ENCODE assay signal across 21 mouse cellular contexts in genomic region chr7:122410873-122411272, GRCm38 (mm10).
DNase-seq lines count a peak whose midpoint lies in the region; ATAC-seq and TF ChIP-seq lines count a peak whose summit lies in the region.
"Had no signal": no experiment of that assay in that cellular context is flagged by ENCODE, and none has a peak within 500 bp of the region (broad histone marks: within the 10 kb centered on the region; RNA-seq: fewer than 3 reads in every experiment).

No protein-coding gene starts in this region.

- H3ac ChIP-seq in C2C12 (ENCODE audit: control insufficient read depth, insufficient read length, low read depth), result no peak overlapping the region
- H3ac ChIP-seq in myocyte (ENCODE audit: control insufficient read depth, insufficient read length), result no peak overlapping the region

- H3K4me2 ChIP-seq in forebrain, embryonic 11.5 days (ENCODE audit: low read depth, low read length, severe bottlenecking), result no peak overlapping the region
- H3K4me2 ChIP-seq in forebrain, embryonic 12.5 days, result no peak overlapping the region
- H3K4me2 ChIP-seq in myocyte (ENCODE audit: low read depth), result peak overlapping the region; percentile 71

- no peaks in the 10 kb centered on the region for H3K9me3 ChIP-seq in forebrain, embryonic 11.5 days (ENCODE audit: control insufficient read depth, low read length)
- no peaks in the 10 kb centered on the region for H3K9me3 ChIP-seq in forebrain, embryonic 12.5 days
- peaks cover 6% of the 10 kb centered on the region for H3K9me3 ChIP-seq in megakaryocyte, embryonic 14.5 days

- H3K79me2 ChIP-seq in C2C12 (ENCODE audit: control insufficient read depth, insufficient read depth) (no peaks in the 10 kb centered on the region), myocyte (ENCODE audit: control insufficient read depth, insufficient read depth) (no peaks in the 10 kb centered on the region)

- no peaks in the 10 kb centered on the region for H3K36me3 ChIP-seq in forebrain, embryonic 11.5 days (ENCODE audit: control insufficient read depth, insufficient read depth, low read length)
- no peaks in the 10 kb centered on the region for H3K36me3 ChIP-seq in forebrain, embryonic 12.5 days (replicated peaks)
- no peaks in the 10 kb centered on the region for H3K36me3 ChIP-seq in megakaryocyte, embryonic 14.5 days (replicated peaks; ENCODE audit: low read length)
- H3K36me3 ChIP-seq in C2C12 (ENCODE audit: control insufficient read depth, insufficient read depth) (no peaks in the 10 kb centered on the region), myocyte (ENCODE audit: control insufficient read depth, insufficient read depth) (no peaks in the 10 kb centered on the region)
- H3K36me3 ChIP-seq: G1E had no signal

- no peaks in the 10 kb centered on the region for H3K79me3 ChIP-seq in C2C12 (ENCODE audit: low read depth)

- ATAC-seq in forebrain, embryonic 11.5 days (replicated peaks; ENCODE audit: low FRiP score), result no peak
- no peak for ATAC-seq in forebrain, embryonic 12.5 days (ENCODE audit: low FRiP score)
- no peak for ATAC-seq in megakaryocyte, adult 5-6 weeks (ENCODE audit: poor library complexity, severe bottlenecking)
- ATAC-seq: activated CD4-positive, CD25-positive, alpha-beta regulatory T cell, adult 4 months; CD4-positive, CD25-positive, alpha-beta regulatory T cell, adult 4 months; Patski had no signal

- H3K27me3 ChIP-seq in forebrain, embryonic 11.5 days (ENCODE audit: control insufficient read depth, insufficient read depth, low read length), result no peaks in the 10 kb centered on the region
- no peaks in the 10 kb centered on the region for H3K27me3 ChIP-seq in forebrain, embryonic 12.5 days
- H3K27me3 ChIP-seq in megakaryocyte, embryonic 14.5 days (replicated peaks), result peaks cover 8% of the 10 kb centered on the region
- no peaks in the 10 kb centered on the region for H3K27me3 ChIP-seq in C2C12 (ENCODE audit: control insufficient read depth, insufficient read depth, insufficient read length)
- H3K27me3 ChIP-seq in myocyte (ENCODE audit: control insufficient read depth, insufficient read depth, insufficient read length), result no peaks in the 10 kb centered on the region
- H3K27me3 ChIP-seq: CH12.LX, Patski had no signal

- WGBS in forebrain, embryonic 11.5 days, result 85% methylated on average over 3 of the region's 3 CpGs
- WGBS in forebrain, embryonic 12.5 days, result 85% methylated on average over 3 of the region's 3 CpGs

- peaks cover 3% of the 10 kb centered on the region; the same call in 1 of the 2 replicates for H3K4me1 ChIP-seq in forebrain, embryonic 11.5 days (replicated peaks; ENCODE audit: control insufficient read depth, insufficient read depth, low read length)
- peaks cover 13% of the 10 kb centered on the region for H3K4me1 ChIP-seq in forebrain, embryonic 12.5 days
- peaks cover 32% of the 10 kb centered on the region for H3K4me1 ChIP-seq in megakaryocyte, embryonic 14.5 days

- DNase-seq in forebrain, embryonic 11.5 days (ENCODE audit: low spot score), result peak; percentile 23
- DNase-seq in thymus, postnatal 14 days, result no peak
- DNase-seq in kidney, adult 18-20 months, result no peak
- DNase-seq: adrenal gland, adult 2 months; adrenal gland, adult 8-10 months; adrenal gland, postnatal 10 days; adrenal gland, postnatal 25 days; B cell, adult 2 months; cerebellum, adult 11 months; cerebellum, adult 11-12 months; cerebellum, adult 18-20 months had no signal

- no peak overlapping the region for H3K9ac ChIP-seq in forebrain, embryonic 11.5 days (ENCODE audit: low read length)
- H3K9ac ChIP-seq in forebrain, embryonic 12.5 days, result no peak overlapping the region

- H3K4me3 ChIP-seq in forebrain, embryonic 11.5 days (ENCODE audit: low read depth, low read length), result no peak overlapping the region
- H3K4me3 ChIP-seq in forebrain, embryonic 12.5 days (replicated peaks), result no peak overlapping the region
- H3K4me3 ChIP-seq in megakaryocyte, embryonic 14.5 days (replicated peaks), result peak overlapping the region; percentile 44
- H3K4me3 ChIP-seq in C2C12 (ENCODE audit: insufficient read depth, poor library complexity, severe bottlenecking) (no peak overlapping the region), myocyte (no peak overlapping the region)

- no peak for TF ChIP-seq CTCF in C2C12 (IDR thresholded peaks at IDR 0.05; ENCODE audit: control insufficient read depth, insufficient read depth, insufficient read length)

- no peak overlapping the region for H3K27ac ChIP-seq in forebrain, embryonic 11.5 days (ENCODE audit: low read depth, low read length)
- no peak overlapping the region for H3K27ac ChIP-seq in forebrain, embryonic 12.5 days

- TF ChIP-seq POLR2A in myocyte (IDR thresholded peaks at IDR 0.05; ENCODE audit: insufficient read length, low read depth), result no peak

TF ChIP-seq in C2C12, 6 proteins besides CTCF, POLR2A, EP300 and RAD21:
- TF ChIP-seq MYOG (IDR thresholded peaks at IDR 0.05; ENCODE audit: control insufficient read depth, extremely low read depth, insufficient read length) (no peak), USF1 (IDR thresholded peaks at IDR 0.05; ENCODE audit: low read depth) (no peak), MAX (IDR thresholded peaks at IDR 0.05) (no peak), FOSL1 (IDR thresholded peaks at IDR 0.05; ENCODE audit: insufficient read depth, low read length, poor library complexity, severe bottlenecking) (peak; percentile 87), CEBPB (IDR thresholded peaks at IDR 0.05; ENCODE audit: low read depth) (peak; percentile 78), MYOD1 (IDR thresholded peaks at IDR 0.05; ENCODE audit: control insufficient read depth, insufficient read length, low read depth) (peak; percentile 7)

TF ChIP-seq in myocyte, 11 proteins besides CTCF, POLR2A, EP300 and RAD21:
- TF ChIP-seq MYOG (IDR thresholded peaks at IDR 0.05; ENCODE audit: control insufficient read depth in 1 of 3, insufficient read depth in 1 of 3, insufficient read length in 2 of 3, low read depth in 2 of 3) (no peak), CEBPB (IDR thresholded peaks at IDR 0.05; ENCODE audit: insufficient read depth, poor library complexity, severe bottlenecking) (0 out of 2 replicates have a peak, but pooled peaks have one; percentile 58), E2F4 (IDR thresholded peaks at IDR 0.05; ENCODE audit: insufficient read depth) (no peak)
